Mouse (Mus musculus) left cerebral cortex, postnatal 14 days (tissue): ENCODE measurements at regions not wholly inside any gene's neighbourhood (a gene's known extent, or its start where the extent isn't known, plus 50 kb on each side); places are given as distances from the start of the nearest gene placed in this dataset.
A peak's percentile ranks its signal among the peaks of the same experiment; 100 is the strongest.

Experiments
- DNase-seq, 2 experiments: peaks; one replicate each; pipeline ENCODE4 v3.0.0; 2021 to 2022; ENCODE audit warnings: low spot score in 2 of 2, mixed read lengths in 1 of 2
- intact Hi-C: fragments of 180-260 bp; cut with DNase I; formaldehyde crosslinking; loops from one replicate; pipeline ENCODE4 v1.15.1; 2025

DNA sequence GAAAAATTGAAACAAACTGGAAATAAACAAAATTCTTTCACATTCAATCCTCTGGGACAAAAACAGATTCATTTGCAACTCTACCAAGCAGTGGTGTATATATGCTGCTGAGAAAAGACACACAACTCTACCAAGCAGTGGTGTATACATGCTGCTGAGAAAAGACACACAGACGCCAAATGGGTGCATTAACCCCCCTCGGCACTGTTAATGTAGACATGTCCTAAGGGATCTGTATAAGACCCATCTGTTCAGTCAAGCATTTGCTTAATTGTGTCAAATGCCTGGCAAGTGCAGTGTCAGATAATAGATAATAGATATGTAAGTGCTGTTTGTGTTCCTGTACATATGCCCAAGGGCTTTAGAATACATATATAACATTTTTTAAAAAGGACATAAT lies 1035.2 kb upstream of the B3galt2 start:
- intact Hi-C loops = no loop called here
- no peak for DNase-seq

DNA sequence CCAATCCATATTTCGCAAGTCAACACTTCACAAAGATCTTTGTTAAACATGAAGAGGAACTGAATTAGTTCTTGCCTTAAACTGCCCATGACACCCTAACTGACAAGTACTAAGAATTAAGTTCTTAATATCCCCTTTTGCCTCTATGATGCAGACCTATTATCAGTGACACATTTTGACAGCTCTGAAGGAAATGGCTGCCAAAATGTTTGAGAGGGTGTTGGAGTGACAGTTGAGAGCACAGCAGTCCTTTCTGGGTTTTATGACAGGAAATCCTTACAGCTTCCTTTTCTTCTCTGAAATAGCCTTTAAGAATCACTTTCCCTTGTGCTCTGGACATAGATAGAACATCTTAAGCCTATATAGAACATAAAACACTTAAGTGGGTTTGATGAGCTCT lies 1034.4 kb upstream of the B3galt2 start:
- DNase-seq = no peak
- intact Hi-C loops = no loop called here

- intact Hi-C loops = no loop called here
- no peak for DNase-seq
These were observed 1019.0 kb upstream of the B3galt2 start for GRCm38 (mm10) chr1:142621464-142621863.

GRCm38 (mm10) chr1:142624303-142624702 lies 1016.2 kb upstream of the B3galt2 start:
- intact Hi-C loops = no loop called here
- no peak for DNase-seq

DNA sequence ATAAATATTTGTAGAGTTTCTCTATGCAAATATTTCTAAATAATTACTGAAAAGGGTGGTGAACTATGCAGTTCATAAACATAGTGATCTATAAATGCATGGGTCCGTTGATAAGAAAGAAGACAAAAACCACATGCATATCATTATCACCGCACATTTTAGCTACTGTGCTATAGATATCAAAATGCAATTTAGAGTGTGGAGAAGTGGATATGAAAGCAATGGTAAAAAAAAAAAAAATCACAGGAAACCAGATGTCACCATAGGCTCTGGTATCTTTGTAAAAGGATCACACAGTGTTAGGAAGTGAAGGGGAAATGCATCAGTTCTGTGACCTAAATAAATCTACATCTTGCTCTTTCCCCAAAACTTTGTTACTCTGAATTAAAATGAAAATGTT lies 985.2 kb upstream of the B3galt2 start:
- peak in 1 of 2 experiments; percentile 3 for DNase-seq
- intact Hi-C loops = no loop called here

GRCm38 (mm10) chr1:142665262-142665661 lies 975.2 kb upstream of the B3galt2 start:
- intact Hi-C loops = no loop called here
- DNase-seq = no peak

GRCm38 (mm10) chr1:142679917-142680316 lies 960.5 kb upstream of the B3galt2 start:
- intact Hi-C loops = no loop called here
- no peak for DNase-seq

DNA sequence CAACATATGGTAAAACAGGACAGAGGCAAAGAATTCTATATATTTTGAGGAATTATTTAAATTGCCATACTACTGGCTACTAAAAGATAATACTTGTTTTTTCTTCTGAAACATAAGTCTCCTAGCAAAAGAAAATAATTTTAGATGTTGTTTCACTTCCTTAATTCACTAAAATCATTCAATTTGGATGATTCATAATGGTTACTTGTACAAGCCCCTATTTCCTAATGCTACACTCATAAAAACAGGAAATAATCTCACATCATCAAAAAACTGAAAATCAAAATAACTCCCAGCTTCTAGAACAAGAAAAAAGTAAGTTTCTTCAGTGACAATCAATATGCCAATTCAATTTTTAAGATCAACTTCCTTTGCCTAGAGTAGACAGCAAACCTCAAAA lies 951.6 kb upstream of the B3galt2 start:
- no peak for DNase-seq
- intact Hi-C loops = no loop called here

DNA sequence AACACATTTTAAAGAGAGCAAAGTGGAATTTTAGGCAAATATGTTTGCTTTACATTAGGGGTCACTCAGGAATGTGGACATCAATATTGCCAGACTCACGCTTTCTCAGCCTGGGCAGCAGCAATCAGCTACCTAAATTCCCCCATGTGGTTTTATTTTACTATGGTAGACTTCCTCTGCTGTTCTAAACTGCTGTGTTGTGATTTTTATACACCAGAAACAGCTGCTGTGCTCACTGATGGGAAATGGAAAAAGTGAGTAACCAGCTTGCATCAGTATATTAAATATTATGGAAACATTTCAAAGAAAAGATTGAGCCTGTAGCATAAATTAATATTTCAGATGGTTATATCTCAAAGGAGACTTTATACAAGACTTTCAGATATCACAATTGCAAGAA lies 945.3 kb upstream of the B3galt2 start:
- no peak for DNase-seq
- intact Hi-C loops = no loop called here

- DNase-seq = peak in 1 of 2 experiments; percentile 20
- intact Hi-C loops = no loop called here
These were observed 932.2 kb upstream of the B3galt2 start for GRCm38 (mm10) chr1:142708263-142708662.

GRCm38 (mm10) chr1:142730259-142730658 lies 910.2 kb upstream of the B3galt2 start:
- intact Hi-C loops = no loop called here
- DNase-seq = no peak

DNA sequence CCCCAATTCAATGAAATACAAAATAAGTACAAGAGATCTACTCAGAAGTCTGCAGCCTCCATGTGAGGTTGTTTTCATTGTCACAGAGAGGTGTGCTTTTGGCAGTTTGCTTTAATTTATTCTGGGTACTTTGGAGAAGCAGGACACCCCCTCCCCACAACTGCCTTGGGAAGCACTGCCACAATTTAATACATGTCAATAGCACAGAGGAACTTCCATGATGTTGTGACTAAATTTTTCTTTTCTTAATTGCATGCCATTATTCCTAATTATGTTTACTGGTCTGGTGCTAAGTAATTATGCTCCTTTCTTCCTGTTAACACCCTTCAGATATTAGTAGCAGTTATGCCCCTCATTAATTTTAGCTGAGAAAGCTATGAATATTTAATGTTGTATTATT lies 906.4 kb upstream of the B3galt2 start:
- DNase-seq = no peak
- intact Hi-C loops = no loop called here

- intact Hi-C loops = no loop called here
- DNase-seq = no peak
These were observed 902.1 kb upstream of the B3galt2 start for GRCm38 (mm10) chr1:142738376-142738775.

DNA sequence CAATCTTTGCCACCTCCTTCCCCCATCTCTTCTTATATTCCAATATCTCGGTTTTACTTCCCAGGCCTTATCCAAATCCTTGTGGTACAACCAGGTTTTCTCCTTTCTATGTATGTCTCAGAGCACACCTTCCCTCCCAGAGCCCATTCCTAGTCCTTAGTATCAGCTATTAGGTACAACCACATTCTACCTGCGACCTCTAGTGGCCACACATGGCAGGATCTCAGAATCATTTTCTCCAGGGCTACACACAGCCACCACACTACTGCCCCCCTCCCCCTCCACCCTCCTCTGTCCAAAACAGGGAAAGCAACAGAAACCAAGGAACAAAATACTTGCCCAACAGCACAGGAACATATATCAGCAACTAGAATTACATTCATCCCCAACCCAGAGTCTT lies 898.2 kb upstream of the B3galt2 start:
- peak in 1 of 2 experiments; percentile 19 for DNase-seq
- intact Hi-C loops = no loop called here

GRCm38 (mm10) chr1:142771010-142771409 lies 869.5 kb upstream of the B3galt2 start:
- intact Hi-C loops = no loop called here
- DNase-seq = no peak
